Mouse (Mus musculus): ENCODE data around the gene Tdgf1.
A peak's percentile ranks its signal among the peaks of the same experiment; 100 is the strongest.

Gene Tdgf1

GRCm38 (mm10) chr9:110945926-110946325 is at the start of gene Tdgf1:
Gene Tdgf1 (minus strand): TSS chr9:110946158.
- peak; percentile 54 for DNase-seq (ENCODE audit: low read depth, low spot score)

- peak; percentile 71 for DNase-seq (ENCODE audit: low read depth, low spot score)
Observed at GRCm38 (mm10) chr9:110994716-110995172, 48.8 kb upstream of the Tdgf1 start.

- no peak for DNase-seq (ENCODE audit: low read depth, low spot score)
Observed at GRCm38 (mm10) chr9:110993281-110993709, 47.3 kb upstream of the Tdgf1 start.

GRCm38 (mm10) chr9:110990204-110990603 is 44.2 kb upstream of the Tdgf1 start, which contains the start of gene Rtp3:
Gene Rtp3 (minus strand): TSS chr9:110990583.
- DNase-seq (ENCODE audit: low read depth, low spot score) = no peak

- no peak for DNase-seq (ENCODE audit: low read depth, low spot score)
Observed at GRCm38 (mm10) chr9:110989543-110989942, 43.6 kb upstream of the Tdgf1 start.

- DNase-seq (ENCODE audit: low read depth, low spot score) = no peak
Observed at GRCm38 (mm10) chr9:110989141-110989540, 43.2 kb upstream of the Tdgf1 start.

- DNase-seq (ENCODE audit: low read depth, low spot score) = no peak
Observed at GRCm38 (mm10) chr9:110988078-110988477, 42.1 kb upstream of the Tdgf1 start.

GRCm38 (mm10) chr9:110987331-110987730 is 41.4 kb upstream of the Tdgf1 start:
- DNase-seq (ENCODE audit: low read depth, low spot score) = no peak

- no peak for DNase-seq (ENCODE audit: low read depth, low spot score)
Observed at GRCm38 (mm10) chr9:110985951-110986350, 40.0 kb upstream of the Tdgf1 start.

GRCm38 (mm10) chr9:110985541-110985940 is 39.6 kb upstream of the Tdgf1 start:
- DNase-seq (ENCODE audit: low read depth, low spot score) = no peak

GRCm38 (mm10) chr9:110984096-110984495 is 38.1 kb upstream of the Tdgf1 start:
- DNase-seq (ENCODE audit: low read depth, low spot score) = no peak

GRCm38 (mm10) chr9:110982351-110982750 is 36.4 kb upstream of the Tdgf1 start:
- no peak for DNase-seq (ENCODE audit: low read depth, low spot score)

GRCm38 (mm10) chr9:110979411-110979810 is 33.5 kb upstream of the Tdgf1 start:
- no peak for DNase-seq (ENCODE audit: low read depth, low spot score)

- no peak for DNase-seq (ENCODE audit: low read depth, low spot score)
Observed at GRCm38 (mm10) chr9:110965910-110966231, 19.9 kb upstream of the Tdgf1 start.

GRCm38 (mm10) chr9:110965062-110965909 is 19.3 kb upstream of the Tdgf1 start:
- DNase-seq (ENCODE audit: low read depth, low spot score) = peak; percentile 53

- no peak for DNase-seq (ENCODE audit: low read depth, low spot score)
Observed at GRCm38 (mm10) chr9:110963566-110964115, 17.7 kb upstream of the Tdgf1 start.

- DNase-seq (ENCODE audit: low read depth, low spot score) = no peak
Observed at GRCm38 (mm10) chr9:110961386-110961785, 15.4 kb upstream of the Tdgf1 start.

GRCm38 (mm10) chr9:110960230-110961149 is 14.5 kb upstream of the Tdgf1 start:
- no peak for DNase-seq (ENCODE audit: low read depth, low spot score)

- DNase-seq (ENCODE audit: low read depth, low spot score) = no peak
Observed at GRCm38 (mm10) chr9:110959669-110960068, 13.7 kb upstream of the Tdgf1 start.

- no peak for DNase-seq (ENCODE audit: low read depth, low spot score)
Observed at GRCm38 (mm10) chr9:110955962-110956361, 10.0 kb upstream of the Tdgf1 start.

- no peak for DNase-seq (ENCODE audit: low read depth, low spot score)
Observed at GRCm38 (mm10) chr9:110954681-110955445, 8.9 kb upstream of the Tdgf1 start.
